Mouse (Mus musculus): ENCODE results near the gene Myh10. TPM values are rescaled to one million over a fixed set of nuclear protein-coding genes. Genes with fewer than 3 reads are reported as not detected.

Myh10 gene
- polyA plus RNA-seq, 1 experiment from 2014 or later, result 145 TPM

DNA sequence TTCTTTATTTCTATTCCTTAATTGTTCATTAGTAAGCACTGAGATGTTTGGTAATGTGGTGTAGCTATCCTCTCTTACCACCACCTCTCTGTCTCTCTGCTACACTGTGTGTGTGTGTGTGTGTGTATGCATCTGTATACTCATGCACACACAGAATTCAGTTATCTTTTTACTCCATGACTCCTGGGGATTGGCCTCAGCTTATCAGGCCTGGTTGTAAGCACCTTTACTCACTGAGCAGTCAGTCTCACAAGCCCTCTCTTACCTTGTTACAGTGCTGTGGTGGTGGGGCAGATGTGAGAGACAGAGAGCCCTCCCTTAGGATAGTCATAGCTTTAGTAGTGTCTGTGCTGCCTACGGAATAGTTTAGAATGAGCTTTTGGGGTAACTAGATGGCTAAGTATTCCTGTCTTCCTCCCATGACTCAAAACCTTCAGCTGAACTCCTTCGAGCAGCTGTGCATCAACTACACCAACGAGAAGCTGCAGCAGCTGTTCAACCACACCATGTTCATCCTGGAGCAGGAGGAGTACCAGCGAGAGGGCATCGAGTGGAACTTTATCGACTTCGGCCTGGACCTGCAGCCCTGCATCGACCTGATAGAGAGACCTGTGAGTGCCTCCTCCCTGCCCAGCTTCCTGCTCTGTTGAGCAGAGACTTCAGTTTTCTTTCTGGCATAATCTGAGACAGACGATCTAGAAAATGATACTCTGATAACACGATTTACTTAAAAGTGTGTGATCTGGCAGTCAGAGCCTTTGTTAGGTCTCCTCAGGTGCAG is 76.6 kb downstream of the Myh10 start:
- H3K36me3 ChIP-seq (ENCODE audit: control insufficient read depth, insufficient read depth, low read length), result peaks cover 100% of the 10 kb centered on the region
- no peaks in the 10 kb centered on the region for H3K4me1 ChIP-seq (ENCODE audit: control insufficient read depth, insufficient read depth, low read length)
- WGBS, result 92% methylated on average over 10 of the region's 10 CpGs
- ATAC-seq (ENCODE audit: low FRiP score, low TSS enrichment), result no peak
- no peaks in the 10 kb centered on the region for H3K9me3 ChIP-seq (ENCODE audit: control insufficient read depth, low read length)
- H3K4me3 ChIP-seq (ENCODE audit: low read length), result no peak overlapping the region
- H3K9ac ChIP-seq (ENCODE audit: low read depth, low read length), result no peak overlapping the region
- no peaks in the 10 kb centered on the region for H3K27me3 ChIP-seq (ENCODE audit: control insufficient read depth, insufficient read depth, low read length)
- H3K27ac ChIP-seq (ENCODE audit: low read depth, low read length), result no peak overlapping the region
- no peak overlapping the region for H3K4me2 ChIP-seq (replicated peaks; ENCODE audit: low read depth, low read length)

DNA sequence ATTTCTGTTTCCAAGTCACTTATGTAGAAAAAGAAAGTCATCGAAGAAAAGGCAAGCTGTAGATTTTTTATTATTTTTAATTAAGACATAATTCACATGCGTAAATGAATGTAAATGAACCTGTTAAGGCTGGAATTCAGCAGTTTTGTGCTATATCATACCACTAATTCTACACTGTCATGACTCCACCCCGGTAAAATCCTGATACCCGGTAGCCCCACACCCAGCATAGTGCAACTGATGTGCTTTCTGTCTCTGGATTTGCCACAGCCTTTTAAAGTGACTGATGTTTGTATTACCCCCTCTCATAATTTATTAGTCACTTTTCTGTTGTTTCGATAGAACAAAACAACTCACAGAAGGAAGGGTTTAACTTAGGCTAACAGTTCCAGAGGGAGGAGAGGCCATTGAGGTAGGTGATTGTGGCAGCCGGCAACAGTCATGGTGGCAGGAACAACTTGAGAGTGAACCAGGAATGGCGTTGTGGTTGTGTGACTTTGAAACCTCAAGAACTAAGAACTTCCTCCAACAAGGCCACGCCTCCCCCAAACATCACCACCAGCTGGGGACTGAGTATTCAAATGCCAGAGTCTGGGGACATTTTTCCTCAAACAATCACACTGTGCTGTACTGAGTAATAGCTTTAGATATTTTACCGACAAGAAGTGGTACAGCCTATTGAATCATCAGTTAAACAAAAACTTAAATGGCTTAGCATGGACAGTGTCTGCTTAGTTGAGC is 78.6 kb downstream of the Myh10 start:
- Histone ChIP-seq H3K9me3 (ENCODE audit: control insufficient read depth, low read length) (no peaks in the 10 kb centered on the region), H3K4me3 (ENCODE audit: low read length) (no peak overlapping the region), H3K36me3 (ENCODE audit: control insufficient read depth, insufficient read depth, low read length) (peaks cover 99% of the 10 kb centered on the region), H3K27me3 (ENCODE audit: control insufficient read depth, insufficient read depth, low read length) (no peaks in the 10 kb centered on the region), H3K4me2 (replicated peaks; ENCODE audit: low read depth, low read length) (no peak overlapping the region), H3K9ac (ENCODE audit: low read depth, low read length) (no peak overlapping the region), H3K27ac (ENCODE audit: low read depth, low read length) (no peak overlapping the region), H3K4me1 (ENCODE audit: control insufficient read depth, insufficient read depth, low read length) (no peaks in the 10 kb centered on the region)
- no peak for ATAC-seq (ENCODE audit: low FRiP score, low TSS enrichment)
- 89% methylated on average over 9 of the region's 9 CpGs for WGBS

DNA sequence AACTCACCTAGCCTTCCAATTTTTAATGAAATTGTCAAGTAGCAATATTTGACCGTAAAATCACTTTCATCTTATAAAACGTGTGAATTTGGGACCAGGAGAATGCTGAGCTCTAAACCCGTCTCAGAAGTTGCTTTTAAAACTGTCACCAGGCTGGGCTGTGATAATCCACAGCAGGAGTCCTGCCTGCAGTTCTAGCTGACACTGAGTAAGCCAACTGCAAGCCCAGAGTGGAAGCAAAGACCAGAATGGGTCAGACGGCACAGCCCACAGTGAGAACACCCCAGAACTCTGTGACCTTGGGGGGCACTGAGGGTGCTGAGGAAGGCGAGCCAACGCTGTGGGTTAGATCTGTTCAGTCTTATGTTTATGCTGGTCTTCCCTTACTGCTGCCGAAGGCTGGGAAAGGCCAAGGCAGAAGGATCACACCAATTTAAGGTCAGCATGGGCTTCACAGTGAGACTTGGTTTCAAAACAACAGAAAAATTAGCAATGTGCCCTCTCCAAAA is 84.8 kb downstream of the Myh10 start:
- WGBS, result 90% methylated on average over 7 of the region's 7 CpGs
- Histone ChIP-seq H3K9me3 (ENCODE audit: control insufficient read depth, low read length) (no peaks in the 10 kb centered on the region), H3K36me3 (ENCODE audit: control insufficient read depth, insufficient read depth, low read length) (peaks cover 91% of the 10 kb centered on the region), H3K9ac (ENCODE audit: low read depth, low read length) (no peak overlapping the region), H3K4me1 (ENCODE audit: control insufficient read depth, insufficient read depth, low read length) (no peaks in the 10 kb centered on the region), H3K27ac (ENCODE audit: low read depth, low read length) (no peak overlapping the region), H3K4me2 (replicated peaks; ENCODE audit: low read depth, low read length) (no peak overlapping the region), H3K4me3 (ENCODE audit: low read length) (no peak overlapping the region), H3K27me3 (ENCODE audit: control insufficient read depth, insufficient read depth, low read length) (no peaks in the 10 kb centered on the region)
- no peak for ATAC-seq (ENCODE audit: low FRiP score, low TSS enrichment)

DNA sequence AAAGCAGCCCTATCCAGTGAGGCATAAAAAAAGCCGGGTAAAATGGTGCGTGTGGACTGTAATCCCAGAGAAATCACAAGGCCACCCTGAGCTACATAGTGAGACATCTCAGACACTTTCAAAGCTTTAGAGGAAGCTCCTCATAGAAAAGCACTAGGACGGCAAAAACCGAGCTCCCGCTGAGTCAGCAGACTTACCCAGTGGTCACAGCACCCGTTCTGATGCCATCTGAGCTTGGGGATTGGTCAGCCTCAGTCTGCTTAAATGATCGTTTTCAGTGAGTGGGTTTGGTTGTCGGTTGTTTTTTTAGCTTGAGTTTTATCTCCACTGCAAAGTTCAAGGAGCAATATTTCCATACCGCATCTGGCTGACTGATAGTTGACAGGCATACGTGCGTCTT is 86.6 kb downstream of the Myh10 start:
- no peak overlapping the region for H3K9ac ChIP-seq (ENCODE audit: low read depth, low read length)
- 79% methylated on average over 11 of the region's 11 CpGs for WGBS
- H3K27me3 ChIP-seq (ENCODE audit: control insufficient read depth, insufficient read depth, low read length), result no peaks in the 10 kb centered on the region
- peaks cover 91% of the 10 kb centered on the region for H3K36me3 ChIP-seq (ENCODE audit: control insufficient read depth, insufficient read depth, low read length)
- no peak overlapping the region for H3K27ac ChIP-seq (ENCODE audit: low read depth, low read length)
- H3K4me2 ChIP-seq (replicated peaks; ENCODE audit: low read depth, low read length), result no peak overlapping the region
- no peaks in the 10 kb centered on the region for H3K4me1 ChIP-seq (ENCODE audit: control insufficient read depth, insufficient read depth, low read length)
- no peak overlapping the region for H3K4me3 ChIP-seq (ENCODE audit: low read length)
- no peak for ATAC-seq (ENCODE audit: low FRiP score, low TSS enrichment)
- no peaks in the 10 kb centered on the region for H3K9me3 ChIP-seq (ENCODE audit: control insufficient read depth, low read length)

DNA sequence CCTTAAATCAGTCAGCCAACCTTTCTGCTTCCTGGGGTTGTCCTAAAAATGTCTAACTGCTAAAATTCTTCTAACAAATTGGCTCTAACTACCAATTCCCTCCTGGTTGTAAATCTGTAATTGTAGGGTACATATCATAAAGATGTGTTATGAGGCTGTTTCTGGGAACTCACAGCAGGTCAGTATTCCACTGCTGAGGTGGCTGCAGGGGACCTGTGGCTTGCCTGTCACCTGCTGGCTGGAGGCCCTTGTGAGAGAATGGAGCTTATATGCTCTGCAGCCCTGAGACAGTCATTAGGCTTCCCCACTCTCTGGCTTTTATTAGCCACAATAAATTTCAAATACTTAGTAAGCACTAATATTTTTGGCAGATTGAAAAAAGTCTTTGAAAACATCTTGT is 87.5 kb downstream of the Myh10 start:
- peaks cover 91% of the 10 kb centered on the region for H3K36me3 ChIP-seq (ENCODE audit: control insufficient read depth, insufficient read depth, low read length)

DNA sequence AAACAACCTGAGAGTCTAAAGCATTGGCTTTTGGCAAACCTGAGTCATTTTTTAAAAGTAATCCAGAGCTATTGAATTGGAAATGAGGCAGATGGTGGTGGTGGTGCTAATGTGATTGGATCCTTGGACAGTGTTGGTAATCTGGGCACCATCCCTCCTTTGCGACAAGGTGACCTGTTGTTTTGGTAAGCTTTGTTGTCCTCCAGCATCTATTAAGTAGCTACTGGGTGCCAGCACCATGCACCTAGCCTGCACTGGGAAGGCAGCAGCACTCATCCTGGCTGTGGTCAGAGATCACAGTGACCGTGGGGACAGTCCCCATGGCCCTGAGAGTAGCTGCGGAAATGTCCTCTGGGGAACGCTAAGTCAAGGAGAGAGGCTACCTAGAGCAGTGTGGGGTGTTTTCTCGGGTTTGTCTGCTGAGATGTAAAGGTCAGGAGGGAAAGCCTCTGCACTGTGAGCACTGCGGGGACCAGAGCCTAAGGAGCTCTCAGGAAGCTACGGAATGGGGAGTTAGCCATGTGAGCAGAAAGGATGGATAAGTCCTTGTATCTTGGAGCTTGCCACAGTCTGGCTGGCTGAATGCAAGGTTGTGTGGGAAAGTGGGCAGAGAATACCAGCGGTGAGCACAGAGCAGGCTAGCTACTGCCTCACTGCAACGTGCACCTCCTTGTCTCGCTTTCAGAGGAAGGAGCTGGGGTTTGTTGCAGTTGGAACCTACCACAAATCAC is 88.5 kb downstream of the Myh10 start:
- Histone ChIP-seq H3K36me3 (ENCODE audit: control insufficient read depth, insufficient read depth, low read length) (peaks cover 93% of the 10 kb centered on the region), H3K9ac (ENCODE audit: low read depth, low read length) (no peak overlapping the region)
- WGBS, result 86% methylated on average over 10 of the region's 10 CpGs

More for the DNA sequence above, 87.5 kb downstream of the Myh10 start:
- no peaks in the 10 kb centered on the region for H3K27me3 ChIP-seq (ENCODE audit: control insufficient read depth, insufficient read depth, low read length)
- H3K9me3 ChIP-seq (ENCODE audit: control insufficient read depth, low read length), result no peaks in the 10 kb centered on the region
- no peaks in the 10 kb centered on the region for H3K4me1 ChIP-seq (ENCODE audit: control insufficient read depth, insufficient read depth, low read length)
- no peak overlapping the region for H3K4me3 ChIP-seq (ENCODE audit: low read length)
- no peak overlapping the region for H3K9ac ChIP-seq (ENCODE audit: low read depth, low read length)
- ATAC-seq (ENCODE audit: low FRiP score, low TSS enrichment), result no peak
- no peak overlapping the region for H3K27ac ChIP-seq (ENCODE audit: low read depth, low read length)
- no peak overlapping the region for H3K4me2 ChIP-seq (replicated peaks; ENCODE audit: low read depth, low read length)

DNA sequence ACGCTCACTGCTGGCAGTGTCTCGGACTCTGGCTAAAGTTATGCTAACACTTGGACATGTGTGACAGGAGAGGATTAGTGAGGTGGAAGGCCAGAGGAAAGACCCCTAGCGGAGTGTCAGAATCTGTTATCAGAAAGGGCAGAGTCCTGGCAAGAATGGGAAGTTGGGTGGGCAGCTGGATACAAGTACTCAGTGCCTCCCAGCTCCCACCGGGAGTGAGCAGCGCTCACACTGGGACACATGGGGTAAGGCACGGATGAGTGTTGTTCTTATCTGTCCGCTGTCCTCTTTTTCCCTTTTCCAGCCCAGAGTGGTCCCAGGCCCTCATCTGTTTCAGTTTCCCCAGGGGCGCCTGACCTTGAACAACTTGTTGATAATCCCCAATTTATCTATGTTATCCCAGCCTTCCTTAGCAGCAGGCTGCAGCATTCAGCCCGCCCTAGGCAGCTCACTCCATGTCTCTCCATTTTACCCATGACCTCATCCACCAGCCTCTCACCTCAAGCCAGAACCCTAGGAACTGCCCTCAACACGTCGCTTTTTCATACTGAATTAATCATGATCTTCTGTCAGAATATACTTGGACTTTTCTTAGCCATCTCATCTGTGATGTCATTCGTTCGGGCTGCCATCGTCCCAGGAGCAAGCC is 89.2 kb downstream of the Myh10 start:
- 89% methylated on average over 14 of the region's 14 CpGs for WGBS
- Histone ChIP-seq H3K27ac (ENCODE audit: low read depth, low read length) (no peak overlapping the region), H3K9ac (ENCODE audit: low read depth, low read length) (no peak overlapping the region), H3K4me2 (replicated peaks; ENCODE audit: low read depth, low read length) (no peak overlapping the region), H3K4me3 (ENCODE audit: low read length) (no peak overlapping the region), H3K4me1 (ENCODE audit: control insufficient read depth, insufficient read depth, low read length) (no peaks in the 10 kb centered on the region), H3K36me3 (ENCODE audit: control insufficient read depth, insufficient read depth, low read length) (peaks cover 93% of the 10 kb centered on the region), H3K27me3 (ENCODE audit: control insufficient read depth, insufficient read depth, low read length) (no peaks in the 10 kb centered on the region), H3K9me3 (ENCODE audit: control insufficient read depth, low read length) (no peaks in the 10 kb centered on the region)
- ATAC-seq (ENCODE audit: low FRiP score, low TSS enrichment), result no peak

More for the DNA sequence above, 88.5 kb downstream of the Myh10 start:
- no peak overlapping the region for H3K4me3 ChIP-seq (ENCODE audit: low read length)
- H3K27me3 ChIP-seq (ENCODE audit: control insufficient read depth, insufficient read depth, low read length), result no peaks in the 10 kb centered on the region
- no peak overlapping the region for H3K4me2 ChIP-seq (replicated peaks; ENCODE audit: low read depth, low read length)
- no peak overlapping the region for H3K27ac ChIP-seq (ENCODE audit: low read depth, low read length)
- no peaks in the 10 kb centered on the region for H3K4me1 ChIP-seq (ENCODE audit: control insufficient read depth, insufficient read depth, low read length)
- H3K9me3 ChIP-seq (ENCODE audit: control insufficient read depth, low read length), result no peaks in the 10 kb centered on the region
- no peak for ATAC-seq (ENCODE audit: low FRiP score, low TSS enrichment)

DNA sequence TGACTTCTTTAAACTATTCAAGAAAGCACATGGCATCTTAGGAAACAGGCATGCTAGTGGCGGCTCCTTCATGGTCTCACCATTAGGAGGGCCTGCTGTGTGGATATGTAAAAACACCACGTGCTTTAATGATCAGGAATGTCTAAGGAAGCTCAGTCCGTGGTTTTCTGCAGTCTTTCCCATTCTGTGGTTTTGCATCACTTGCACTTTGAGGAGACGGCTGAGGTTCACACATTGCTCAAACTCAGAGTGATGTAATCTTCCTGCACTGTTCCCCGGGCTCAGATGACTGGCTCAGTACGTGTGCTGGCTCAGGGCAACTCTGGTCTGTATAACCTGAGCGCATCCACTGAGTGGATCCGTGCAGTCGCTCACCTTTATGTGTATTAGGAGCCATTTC is 91.0 kb downstream of the Myh10 start:
- H3K4me2 ChIP-seq (replicated peaks; ENCODE audit: low read depth, low read length), result no peak overlapping the region
- no peaks in the 10 kb centered on the region for H3K4me1 ChIP-seq (ENCODE audit: control insufficient read depth, insufficient read depth, low read length)
- no peak overlapping the region for H3K27ac ChIP-seq (ENCODE audit: low read depth, low read length)
- H3K9me3 ChIP-seq (ENCODE audit: control insufficient read depth, low read length), result no peaks in the 10 kb centered on the region
- H3K4me3 ChIP-seq (ENCODE audit: low read length), result no peak overlapping the region
- peaks cover 94% of the 10 kb centered on the region for H3K36me3 ChIP-seq (ENCODE audit: control insufficient read depth, insufficient read depth, low read length)
- H3K9ac ChIP-seq (ENCODE audit: low read depth, low read length), result no peak overlapping the region
- ATAC-seq (ENCODE audit: low FRiP score, low TSS enrichment), result no peak
- 89% methylated on average over 9 of the region's 9 CpGs for WGBS
- no peaks in the 10 kb centered on the region for H3K27me3 ChIP-seq (ENCODE audit: control insufficient read depth, insufficient read depth, low read length)
